Mouse (Mus musculus): ENCODE measurements around the gene Olfr1199.

Olfr1199 gene

DNA sequence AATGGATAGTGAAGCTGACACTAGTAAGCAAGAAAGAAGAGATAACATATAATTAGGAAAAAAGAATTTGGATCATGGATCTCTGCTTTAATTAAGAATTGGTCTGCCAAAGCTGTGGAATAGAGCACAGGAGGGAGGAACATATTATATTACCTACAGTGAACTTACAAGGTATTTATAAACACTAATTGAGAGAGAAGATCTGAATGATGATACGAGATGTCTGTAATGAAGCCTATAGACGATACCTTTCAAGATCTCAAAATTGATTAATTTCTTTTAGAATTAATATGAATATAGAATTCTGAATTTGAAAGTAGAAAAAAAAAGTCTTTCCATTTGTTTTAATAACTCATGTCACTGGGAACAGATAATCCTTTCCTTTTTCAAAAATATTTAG, at the start of gene Olfr1199:
Olfr1199 (minus strand) TSS at position 101 of the 400 bp plus-strand sequence.
- no peak for DNase-seq

DNA sequence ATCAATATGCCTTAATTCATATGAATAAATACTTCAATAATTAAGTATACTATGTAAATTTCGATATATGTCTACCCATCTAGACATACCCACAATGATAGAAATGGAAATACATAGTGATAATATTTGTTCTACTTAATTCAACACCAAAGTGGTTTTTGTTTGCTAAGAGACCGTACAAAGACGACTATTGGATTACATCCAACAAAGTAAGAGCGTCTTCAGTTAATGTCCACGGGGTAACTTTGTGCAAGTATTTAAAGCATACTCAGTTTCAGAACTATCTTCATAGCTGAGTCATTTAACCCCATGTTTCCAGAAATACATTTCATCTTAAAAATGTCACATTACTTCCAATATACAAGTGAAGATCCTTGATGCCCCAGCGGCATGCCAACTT, 32.5 kb upstream of the Olfr1199 start, which contains the start of gene Olfr1201:
Olfr1201 (plus strand) TSS at position 301 of the 400 bp plus-strand sequence.
- no peak for DNase-seq

DNA sequence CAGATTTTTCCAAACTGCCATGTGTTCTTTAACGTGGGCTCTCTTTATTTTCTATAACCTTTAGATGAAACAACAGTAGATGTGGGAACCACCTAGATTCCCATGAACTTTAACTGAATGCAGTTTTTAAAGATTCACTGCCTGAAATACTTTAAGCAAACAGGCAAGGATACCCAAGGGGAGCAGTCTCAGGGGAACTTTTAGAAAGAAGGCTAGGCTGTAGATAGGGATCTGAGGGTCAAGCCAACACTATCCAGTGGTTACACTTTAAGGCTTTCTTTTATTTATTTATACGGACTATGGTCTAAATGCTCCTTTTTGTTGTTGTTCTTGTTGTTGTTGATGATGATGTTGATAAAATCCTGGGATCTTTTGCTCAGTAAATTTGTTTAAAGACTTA, 10.1 kb upstream of the Olfr1199 start, which contains the start of gene Olfr1200:
Olfr1200 (minus strand) TSS at position 101 of the 400 bp plus-strand sequence.
- DNase-seq: no peak

DNA sequence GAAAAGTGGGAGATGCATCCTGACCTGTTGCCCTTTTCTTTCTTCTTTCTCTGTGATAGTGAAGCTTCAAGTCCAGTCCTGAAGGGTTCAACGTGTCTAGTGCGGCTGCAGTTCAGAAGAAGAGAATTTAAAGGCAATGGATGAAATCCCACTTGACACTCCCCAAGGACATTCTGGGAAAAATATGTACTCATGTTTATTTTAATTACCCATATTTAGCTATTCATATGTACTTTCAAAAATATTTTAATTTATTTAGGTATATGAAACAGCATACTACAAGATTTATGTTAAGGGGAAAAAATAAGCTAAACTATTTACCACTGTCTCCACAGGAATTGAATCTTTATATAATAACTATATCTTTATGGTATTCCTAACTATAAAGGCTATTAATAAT, 9.0 kb downstream of the Olfr1199 start, which contains the start of gene Olfr1198:
Olfr1198 (minus strand) TSS at position 101 of the 400 bp plus-strand sequence.
- DNase-seq: no peak

GRCm38 (mm10) chr2:88743379-88743778, 16.9 kb downstream of the Olfr1199 start:
- DNase-seq: no peak

DNA sequence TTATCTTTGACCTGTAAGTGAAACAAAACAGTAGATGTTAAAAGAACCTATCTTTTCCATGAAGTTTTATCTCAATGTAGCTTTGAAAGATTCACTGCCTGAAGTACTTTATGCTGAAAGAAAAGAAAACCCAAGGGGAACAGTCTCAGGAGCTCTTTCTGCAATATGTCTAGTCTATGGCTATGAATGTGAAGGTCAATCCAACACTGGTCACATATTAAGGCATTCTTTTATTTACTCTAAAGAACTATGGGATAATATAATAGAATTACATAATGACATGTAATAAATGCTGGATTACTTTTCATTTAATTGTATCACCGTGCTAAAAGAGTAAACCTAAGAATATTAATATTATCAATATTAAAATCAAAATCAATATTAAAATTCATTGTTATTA, 28.0 kb downstream of the Olfr1199 start, which contains the start of gene Olfr1197:
Olfr1197 (minus strand) TSS at position 101 of the 400 bp plus-strand sequence.
- no peak for DNase-seq

DNA sequence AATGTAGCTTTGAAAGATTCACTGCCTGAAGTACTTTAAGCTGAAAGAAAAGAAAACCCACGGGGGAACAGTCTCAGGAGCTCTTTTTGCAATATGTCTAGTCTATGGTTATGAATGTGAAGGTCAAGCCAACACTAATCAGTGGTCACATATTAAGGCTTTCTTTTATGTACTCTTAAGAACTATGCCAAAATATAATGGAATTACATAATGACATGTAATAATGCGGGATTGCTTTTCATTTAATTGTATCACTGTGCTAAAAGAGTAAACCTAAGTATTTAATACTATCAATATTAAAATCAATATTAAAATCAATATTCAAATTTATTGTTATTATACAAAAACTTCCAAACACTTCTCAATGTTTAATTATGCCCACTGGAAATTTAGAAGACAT, 55.8 kb downstream of the Olfr1199 start, which contains the start of gene Olfr1196:
Olfr1196 (minus strand) TSS at position 101 of the 400 bp plus-strand sequence.
- DNase-seq: no peak
